Mouse (Mus musculus) MEL (cell line): ENCODE measurements around the gene Gckr. TPM values are rescaled to one million over a fixed set of nuclear protein-coding genes. Genes with fewer than 3 reads are reported as not detected.
A peak's percentile ranks its signal among the peaks of the same experiment; 100 is the strongest.

Experiments
- DNase-seq: peaks from one replicate; pipeline ENCODE4 v3.0.0; 2011; ENCODE audit warnings: low read depth, low spot score
- H3K27ac ChIP-seq: 2 replicates; pipeline ENCODE4 v1.5.1; 2012; ENCODE audit warnings: low read depth, mild to moderate bottlenecking, control low read depth, low read length, moderate library complexity; ENCODE audit not compliant: control insufficient read depth
- H3K27me3 ChIP-seq, 2 experiments: fragments of 150-350 bp in 1 of 2; sonication (generic) in 1 of 2; 2 replicates each; pipeline ENCODE4 v1.6.1; 2012; ENCODE audit warnings: low read length in 2 of 2, mild to moderate bottlenecking in 2 of 2, improper control_type of control experiment in 1 of 2, moderate library complexity in 1 of 2; ENCODE audit not compliant: insufficient read depth in 2 of 2, control insufficient read depth in 1 of 2
- H3K36me3 ChIP-seq, 2 experiments: 2 replicates each; pipeline ENCODE4 v1.6.1; 2012 to 2014; ENCODE audit warnings: low read length in 2 of 2, improper control_type of control experiment in 1 of 2, inconsistent platforms in 1 of 2, mild to moderate bottlenecking in 1 of 2; ENCODE audit not compliant: insufficient read depth in 2 of 2, control insufficient read depth in 1 of 2
- H3K4me1 ChIP-seq, 2 experiments: fragments of 150-350 bp in 1 of 2; sonication (generic) in 1 of 2; 2 replicates each; pipeline ENCODE4 v1.6.1; 2012; ENCODE audit warnings: low read length in 2 of 2, improper control_type of control experiment in 1 of 2, mild to moderate bottlenecking in 1 of 2; ENCODE audit not compliant: insufficient read depth in 2 of 2, control insufficient read depth in 1 of 2
- H3K4me3 ChIP-seq, 2 experiments: fragments of 150-350 bp in 1 of 2; sonication (generic) in 1 of 2; 2 replicates each; pipeline ENCODE4 v1.5.1; 2012; ENCODE audit warnings: low read depth in 2 of 2, low read length in 2 of 2, mild to moderate bottlenecking in 2 of 2, moderate library complexity in 2 of 2, control low read depth in 1 of 2, improper control_type of control experiment in 1 of 2; ENCODE audit not compliant: control insufficient read depth in 1 of 2, insufficient read depth in 1 of 2
- H3K79me2 ChIP-seq: 2 replicates; pipeline ENCODE4 v1.6.1; 2012; ENCODE audit warnings: mild to moderate bottlenecking, low read length, moderate library complexity; ENCODE audit not compliant: control insufficient read depth, poor library complexity, insufficient read depth
- H3K9ac ChIP-seq: 2 replicates; pipeline ENCODE4 v1.6.1; 2012; ENCODE audit warnings: low read depth, mild to moderate bottlenecking, control low read depth, low read length, moderate library complexity; ENCODE audit not compliant: control insufficient read depth, poor library complexity, severe bottlenecking
- H3K9me3 ChIP-seq: fragments of 150-350 bp; sonication (generic); replicated peaks from 2 replicates; pipeline ENCODE4 v1.6.1; 2012; ENCODE audit warnings: mild to moderate bottlenecking, low read length, improper control_type of control experiment, moderate library complexity; ENCODE audit not compliant: insufficient read depth
- BHLHE40 ChIP-seq: IDR thresholded peaks from 2 replicates; pipeline ENCODE4 v1.6.1; 2012; ENCODE audit warnings: low read depth, mild to moderate bottlenecking, inconsistent platforms, low read length, improper control_type of control experiment, borderline replicate concordance
- CHD1 ChIP-seq: IDR thresholded peaks from 2 replicates; pipeline ENCODE4 v1.6.1; 2012; ENCODE audit warnings: low read depth, mild to moderate bottlenecking, inconsistent platforms, low read length, improper control_type of control experiment
- CHD2 ChIP-seq: IDR thresholded peaks from 2 replicates; pipeline ENCODE4 v1.6.1; 2011; ENCODE audit warnings: low read length, improper control_type of control experiment
- CTCF ChIP-seq, 3 experiments: IDR thresholded peaks in 2 of 3; conservative IDR thresholded peaks in 1 of 3; 2 replicates each; pipeline ENCODE4 v1.5.1; 2011 to 2012; ENCODE audit warnings: low read length in 3 of 3, low read depth in 2 of 3, mild to moderate bottlenecking in 2 of 3, improper control_type of control experiment in 1 of 3, inconsistent platforms in 1 of 3, mixed read lengths in 1 of 3, moderate library complexity in 1 of 3; ENCODE audit not compliant: control insufficient read depth in 1 of 3, insufficient read depth in 1 of 3, poor library complexity in 1 of 3, severe bottlenecking in 1 of 3
- E2F4 ChIP-seq: IDR thresholded peaks from 2 replicates; pipeline ENCODE4 v1.6.1; 2011; ENCODE audit warnings: low read depth, low read length, improper control_type of control experiment, borderline replicate concordance
- ELF1 ChIP-seq: IDR thresholded peaks from 2 replicates; pipeline ENCODE4 v1.6.1; 2014; ENCODE audit warnings: low read depth, mild to moderate bottlenecking, inconsistent platforms, low read length, improper control_type of control experiment, moderate library complexity
- EP300 ChIP-seq, 2 experiments: IDR thresholded peaks; 2 replicates each; pipeline ENCODE4 v1.6.1; 2011; ENCODE audit warnings: improper control_type of control experiment in 2 of 2, low read length in 2 of 2, low read depth in 1 of 2, mild to moderate bottlenecking in 1 of 2
- ETS1 ChIP-seq: IDR thresholded peaks from 2 replicates; pipeline ENCODE4 v1.6.1; 2012; ENCODE audit warnings: low read depth, mild to moderate bottlenecking, inconsistent platforms, low read length, improper control_type of control experiment, moderate library complexity
- GABPA ChIP-seq: IDR thresholded peaks from 2 replicates; pipeline ENCODE4 v1.6.1; 2012; ENCODE audit warnings: low read depth, mild to moderate bottlenecking, inconsistent platforms, low read length, improper control_type of control experiment, moderate library complexity
- HCFC1 ChIP-seq: IDR thresholded peaks from 2 replicates; pipeline ENCODE4 v1.6.1; 2012; ENCODE audit warnings: low read depth, mild to moderate bottlenecking, inconsistent platforms, low read length, improper control_type of control experiment, moderate library complexity
- JUND ChIP-seq: IDR thresholded peaks from 2 replicates; pipeline ENCODE4 v1.6.1; 2011; ENCODE audit warnings: low read depth, mild to moderate bottlenecking, improper control_type of control experiment, low read length
- KAT2A ChIP-seq: conservative IDR thresholded peaks from 2 replicates; pipeline ENCODE4 v1.6.1; 2012; ENCODE audit warnings: low read depth, low read length, improper control_type of control experiment, inconsistent platforms
- MAFK ChIP-seq: IDR thresholded peaks from 2 replicates; pipeline ENCODE4 v1.6.1; 2011; ENCODE audit warnings: low read depth, mild to moderate bottlenecking, low read length, improper control_type of control experiment, borderline replicate concordance
- MAX ChIP-seq: IDR thresholded peaks from 2 replicates; pipeline ENCODE4 v1.6.1; 2011; ENCODE audit warnings: low read length, improper control_type of control experiment
- MAZ ChIP-seq: IDR thresholded peaks from 2 replicates; pipeline ENCODE4 v1.6.1; 2012; ENCODE audit warnings: low read depth, mild to moderate bottlenecking, inconsistent platforms, low read length, improper control_type of control experiment
- MEF2A ChIP-seq: IDR thresholded peaks from 2 replicates; pipeline ENCODE4 v1.6.1; 2014; ENCODE audit warnings: low read depth, mild to moderate bottlenecking, inconsistent platforms, low read length, improper control_type of control experiment; ENCODE audit not compliant: poor library complexity, insufficient replicate concordance, severe bottlenecking; ENCODE audit errors: extremely low read depth
- MXI1 ChIP-seq: IDR thresholded peaks from 2 replicates; pipeline ENCODE4 v1.6.1; 2011; ENCODE audit warnings: mild to moderate bottlenecking, low read depth, low read length, improper control_type of control experiment
- MYB ChIP-seq: IDR thresholded peaks from 2 replicates; pipeline ENCODE4 v1.6.1; 2011; ENCODE audit warnings: mild to moderate bottlenecking, low read depth, low read length, improper control_type of control experiment
- MYC ChIP-seq: IDR thresholded peaks from 2 replicates; pipeline ENCODE4 v1.6.1; 2011; ENCODE audit warnings: low read depth, mild to moderate bottlenecking, low read length, improper control_type of control experiment, moderate library complexity
- NELFE ChIP-seq: IDR thresholded peaks from 2 replicates; pipeline ENCODE4 v1.6.1; 2011; ENCODE audit warnings: low read depth, low read length, improper control_type of control experiment
- NRF1 ChIP-seq: IDR thresholded peaks from 2 replicates; pipeline ENCODE4 v1.6.1; 2014; ENCODE audit warnings: low read depth, mild to moderate bottlenecking, inconsistent platforms, low read length, improper control_type of control experiment, moderate library complexity; ENCODE audit not compliant: poor library complexity, insufficient read depth, severe bottlenecking
- POLR2A ChIP-seq, 2 experiments: IDR thresholded peaks; 2 replicates each; pipeline ENCODE4 v1.6.1; 2011 to 2012; ENCODE audit warnings: low read length in 2 of 2, mild to moderate bottlenecking in 2 of 2, control low read depth in 1 of 2, improper control_type of control experiment in 1 of 2, low read depth in 1 of 2, moderate library complexity in 1 of 2; ENCODE audit not compliant: control insufficient read depth in 1 of 2, insufficient read depth in 1 of 2, poor library complexity in 1 of 2
- RAD21 ChIP-seq: IDR thresholded peaks from 2 replicates; pipeline ENCODE4 v1.6.1; 2011; ENCODE audit warnings: mild to moderate bottlenecking, low read depth, low read length, improper control_type of control experiment
- RCOR1 ChIP-seq: IDR thresholded peaks from 2 replicates; pipeline ENCODE4 v1.6.1; 2012; ENCODE audit warnings: low read depth, mild to moderate bottlenecking, inconsistent platforms, low read length, improper control_type of control experiment
- SIN3A ChIP-seq: IDR thresholded peaks from 2 replicates; pipeline ENCODE4 v1.6.1; 2012; ENCODE audit warnings: low read length, improper control_type of control experiment, inconsistent platforms
- SMC3 ChIP-seq: IDR thresholded peaks from 2 replicates; pipeline ENCODE4 v1.6.1; 2011; ENCODE audit warnings: low read depth, low read length, improper control_type of control experiment
- TAL1 ChIP-seq: IDR thresholded peaks from 2 replicates; pipeline ENCODE4 v1.6.1; 2012; ENCODE audit warnings: mild to moderate bottlenecking, inconsistent platforms, low read length, moderate library complexity, mixed read lengths
- TBP ChIP-seq: IDR thresholded peaks from 2 replicates; pipeline ENCODE4 v1.8.0; 2011; ENCODE audit warnings: low read depth, low read length, improper control_type of control experiment
- TCF12 ChIP-seq: IDR thresholded peaks from 2 replicates; pipeline ENCODE4 v1.6.1; 2014; ENCODE audit warnings: low read depth, mild to moderate bottlenecking, inconsistent platforms, low read length, improper control_type of control experiment, moderate library complexity
- UBTF ChIP-seq: IDR thresholded peaks from 2 replicates; pipeline ENCODE4 v1.6.1; 2012; ENCODE audit warnings: low read depth, mild to moderate bottlenecking, inconsistent platforms, low read length, improper control_type of control experiment, moderate library complexity, borderline replicate concordance; ENCODE audit not compliant: insufficient read depth
- USF1 ChIP-seq: IDR thresholded peaks from 2 replicates; pipeline ENCODE4 v1.6.1; 2014; ENCODE audit warnings: low read depth, mild to moderate bottlenecking, inconsistent platforms, low read length, improper control_type of control experiment, moderate library complexity
- ZKSCAN1 ChIP-seq: IDR thresholded peaks from 2 replicates; pipeline ENCODE4 v1.6.1; 2012; ENCODE audit warnings: low read depth, mild to moderate bottlenecking, inconsistent platforms, low read length, improper control_type of control experiment, moderate library complexity
- ZMIZ1 ChIP-seq: IDR thresholded peaks from 2 replicates; pipeline ENCODE4 v1.6.1; 2012; ENCODE audit warnings: low read depth, mild to moderate bottlenecking, inconsistent platforms, low read length, improper control_type of control experiment, moderate library complexity
- ZNF384 ChIP-seq: IDR thresholded peaks from 2 replicates; pipeline ENCODE4 v1.6.1; 2012; ENCODE audit warnings: low read depth, mild to moderate bottlenecking, inconsistent platforms, low read length, improper control_type of control experiment
- polyA plus RNA-seq, 2 experiments: library from polyadenylated mRNA; stranded (reverse) in 1 of 2; unstranded in 1 of 2; fragments of >175 nt in 1 of 2; fragments of >200 nt in 1 of 2; gene quantifications; 2 replicates each; pipeline versions ENCODE4 v1.2.1 to v1.2.4; 2012; ENCODE audit warnings: low replicate concordance in 2 of 2, low read depth in 1 of 2; ENCODE audit not compliant: insufficient read length in 2 of 2, insufficient read depth in 1 of 2, missing spikeins in 1 of 2
- total RNA-seq: library from RNA; depleted of rRNA; stranded (reverse); fragments of 300-350 nt; gene quantifications from 2 replicates; pipeline ENCODE4 v1.2.3, GENCODE M21; 2012

Gckr gene
- total and polyA plus RNA-seq, 3 experiments: 0.04 to 0.19 TPM; not detected in 1

- Histone ChIP-seq H3K4me1 (peaks cover 12 to 25% of the 10 kb centered on the region in 2 experiments), H3K27ac (peak within 1 kb of the TSS; percentile 78), H3K79me2 (no peaks in the 10 kb centered on the region), H3K9me3 (no peaks in the 10 kb centered on the region), H3K36me3 (peaks cover 0 to 21% of the 10 kb centered on the region in 2 experiments; a peak in 2 of 4 replicates), H3K4me3 (peak within 1 kb of the TSS; percentile 76 to 91), H3K27me3 (no peaks in the 10 kb centered on the region), H3K9ac (peak within 1 kb of the TSS; percentile 73)
- TF ChIP-seq ZMIZ1 (no peak; the same call in 1 of the 2 replicates), NRF1 (peak; percentile 100; the same call in 1 of the 2 replicates), UBTF (no peak), EP300 (IDR thresholded peaks at IDR 0.05; ENCODE audit: low read depth in 1 of 2, low read length in 2 of 2) (peak in 1 of 2 experiments; percentile 17; a peak in 1 of 4 replicates), CHD1 (no peak), CTCF (IDR thresholded peaks at IDR 0.05 in 2 of 3, conservative IDR thresholded peaks at IDR 0.05 in 1 of 3; ENCODE audit: control insufficient read depth in 1 of 3, insufficient read depth in 1 of 3, low read depth in 2 of 3, low read length in 3 of 3, poor library complexity in 1 of 3, severe bottlenecking in 1 of 3) (no peak), RAD21 (no peak), TBP (peak; percentile 88; the same call in 1 of the 2 replicates), MYC (0 out of 2 replicates have a peak, but pooled peaks have one; percentile 19), SMC3 (no peak), TCF12 (peak; percentile 70), POLR2A (IDR thresholded peaks at IDR 0.05; ENCODE audit: control insufficient read depth in 1 of 2, insufficient read depth in 1 of 2, low read depth in 1 of 2, low read length in 2 of 2, poor library complexity in 1 of 2) (peak in 1 of 2 experiments; percentile 36; a peak in 1 of 4 replicates), BHLHE40 (peak; percentile 68; the same call in 1 of the 2 replicates), JUND (no peak), RCOR1 (no peak), KAT2A (peak; percentile 80), TAL1 (no peak), ELF1 (peak; percentile 62; the same call in 1 of the 2 replicates), USF1 (peak; percentile 81), MAZ (0 out of 2 replicates have a peak, but pooled peaks have one; percentile 39), MEF2A (peak; percentile 38; the same call in 1 of the 2 replicates), ZNF384 (peak; percentile 81; the same call in 1 of the 2 replicates), HCFC1 (peak; percentile 97), CHD2 (no peak), MXI1 (peak; percentile 96), SIN3A (peak; percentile 99), MAFK (no peak), GABPA (peak; percentile 59; the same call in 1 of the 2 replicates), MAX (peak; percentile 84), ZKSCAN1 (no peak; the same call in 1 of the 2 replicates), NELFE (no peak; the same call in 1 of the 2 replicates), E2F4 (peak; percentile 60; the same call in 1 of the 2 replicates), MYB (peak; percentile 56), ETS1 (no peak; the same call in 1 of the 2 replicates)
- DNase-seq: peak; percentile 100
Observed at GRCm38 (mm10) chr5:31290521-31291360, 6.5 kb upstream of the Gckr start, which contains the start of gene Ift172. Ift172 (minus strand) TSS chr5:31291116.
